Mouse (Mus musculus): ENCODE data around the gene Lamb3.

DNA sequence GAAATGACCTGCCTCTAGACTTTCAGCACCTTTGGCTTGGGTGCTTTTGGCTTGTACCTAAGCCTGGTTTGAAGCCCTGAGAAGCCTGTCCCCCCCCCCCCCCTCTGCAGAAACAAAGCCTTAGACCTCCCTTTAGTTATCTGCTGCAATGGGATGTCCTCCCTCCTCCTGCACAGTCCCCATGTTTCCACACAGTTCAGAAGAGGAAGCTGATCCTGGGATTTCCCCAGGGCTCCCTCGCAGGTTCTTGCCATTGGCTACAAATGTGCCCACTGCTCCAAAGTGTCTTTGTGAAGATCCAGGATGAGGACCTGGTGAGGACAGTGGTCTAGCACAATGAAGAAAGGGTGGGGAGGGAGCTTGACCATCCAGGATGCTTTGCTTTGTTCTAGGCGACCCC lies 95.6 kb downstream of the Lamb3 start:
- TF ChIP-seq POLR2A (IDR thresholded peaks at IDR 0.05; ENCODE audit: low read depth, low read length), result no peak
- TF ChIP-seq CTCF (conservative IDR thresholded peaks at IDR 0.05; ENCODE audit: insufficient read depth, insufficient read length, low read depth, low read length), result no peak
